Mouse (Mus musculus): ENCODE data around the gene Pld1.

- TF ChIP-seq GATA1 (IDR thresholded peaks at IDR 0.05; ENCODE audit: low read length) (no peak), TAL1 (IDR thresholded peaks at IDR 0.05; ENCODE audit: low read length) (no peak)
Observed at GRCm38 (mm10) chr3:28042366-28042765, 103.9 kb downstream of the Pld1 start.
